Mouse (Mus musculus) myocyte (in vitro differentiated cells): Measurements from ENCODE around the gene Ssrp1. TPM values are rescaled to one million over a fixed set of nuclear protein-coding genes. Genes with fewer than 3 reads are reported as not detected.

Experiments used
- H3K27me3 ChIP-seq: one replicate; pipeline ENCODE4 v1.6.1; 2011; ENCODE audit not compliant: control insufficient read depth, insufficient read depth, insufficient read length
- H3K36me3 ChIP-seq: one replicate; pipeline ENCODE4 v1.6.1; 2011; ENCODE audit not compliant: control insufficient read depth, insufficient read depth
- H3K4me2 ChIP-seq: one replicate; pipeline ENCODE4 v1.6.1; 2011; ENCODE audit warnings: low read depth, control low read depth
- H3K4me3 ChIP-seq: one replicate; pipeline ENCODE4 v1.5.1; 2011; ENCODE audit warnings: mild to moderate bottlenecking, control low read depth, moderate library complexity
- H3K79me2 ChIP-seq: one replicate; pipeline ENCODE4 v1.6.1; 2011; ENCODE audit not compliant: control insufficient read depth, insufficient read depth
- H3ac ChIP-seq: one replicate; pipeline ENCODE4 v1.6.1; 2011; ENCODE audit not compliant: control insufficient read depth, insufficient read length
- MYOD1 ChIP-seq, 3 experiments: IDR thresholded peaks; one replicate each; pipeline ENCODE4 v1.6.1; 2011; ENCODE audit warnings: control low read depth in 2 of 3, low read depth in 2 of 3, mild to moderate bottlenecking in 2 of 3, moderate library complexity in 1 of 3; ENCODE audit not compliant: insufficient read length in 2 of 3, control insufficient read depth in 1 of 3
- POLR2A ChIP-seq: IDR thresholded peaks from one replicate; pipeline ENCODE4 v1.6.1; 2011; ENCODE audit warnings: low read depth, mild to moderate bottlenecking, control low read depth, moderate library complexity; ENCODE audit not compliant: insufficient read length
- SRF ChIP-seq: IDR thresholded peaks from one replicate; pipeline ENCODE4 v1.6.1; 2011; ENCODE audit warnings: low read depth; ENCODE audit not compliant: control insufficient read depth, insufficient read length
- polyA plus RNA-seq: library from polyadenylated mRNA; unstranded; fragments of >200 nt; fragmentation: generic; extraction: Trizol; gene quantifications from one replicate; pipeline ENCODE4 v1.2.1, GENCODE M21; 2012; ENCODE audit warnings: missing spikeins

The Ssrp1 gene
- polyA plus RNA-seq, 1 experiment: 123 TPM

- no peaks in the 10 kb centered on the region for H3K79me2 ChIP-seq
- no peak overlapping the region for H3K4me3 ChIP-seq
Measured at GRCm38 (mm10) chr2:85093376-85093775, 56.3 kb downstream of the Ssrp1 start.

GRCm38 (mm10) chr2:85095906-85096305 is 58.9 kb downstream of the Ssrp1 start:
- H3K4me3 ChIP-seq: no peak overlapping the region
- H3K27me3 ChIP-seq: no peaks in the 10 kb centered on the region
- no peaks in the 10 kb centered on the region for H3K36me3 ChIP-seq
- no peak for TF ChIP-seq MYOD1 (IDR thresholded peaks at IDR 0.05; ENCODE audit: control insufficient read depth in 1 of 3, insufficient read length in 2 of 3, low read depth in 2 of 3)
- no peak overlapping the region for H3K4me2 ChIP-seq
- no peak overlapping the region for H3ac ChIP-seq
- no peaks in the 10 kb centered on the region for H3K79me2 ChIP-seq

More at GRCm38 (mm10) chr2:85093376-85093775, 56.3 kb downstream of the Ssrp1 start:
- Histone ChIP-seq H3ac (no peak overlapping the region), H3K27me3 (no peaks in the 10 kb centered on the region), H3K36me3 (no peaks in the 10 kb centered on the region), H3K4me2 (no peak overlapping the region)
- TF ChIP-seq POLR2A (no peak), SRF (no peak)

Other genes starting within 250 kb of the Ssrp1 start
- 16.2 TPM for gene Ube2l6, start 238.4 kb upstream of the Ssrp1 start, polyA plus RNA-seq
- gene Smtnl1, start 214.6 kb upstream of the Ssrp1 start, polyA plus RNA-seq: 0.85 TPM
- 102 TPM for gene Timm10, start 210.2 kb upstream of the Ssrp1 start, polyA plus RNA-seq
- gene Slc43a1, start 198.4 kb upstream of the Ssrp1 start, polyA plus RNA-seq: 2.0 TPM
- gene Rtn4rl2, start 150.5 kb upstream of the Ssrp1 start, polyA plus RNA-seq: 0.13 TPM
- 4.5 TPM for gene Slc43a3, start 100.7 kb upstream of the Ssrp1 start, polyA plus RNA-seq
- not detected for gene Prg2, start 56.8 kb upstream of the Ssrp1 start, polyA plus RNA-seq
- not detected for gene Prg3, start 49.0 kb upstream of the Ssrp1 start, polyA plus RNA-seq
- 53.1 TPM for gene P2rx3, start 228 bp downstream of the Ssrp1 start, polyA plus RNA-seq
- 84.0 TPM for gene Tnks1bp1, start 10.8 kb downstream of the Ssrp1 start, polyA plus RNA-seq
- 0.06 TPM for gene Aplnr, start 99.0 kb downstream of the Ssrp1 start, polyA plus RNA-seq
- gene Lrrc55, start 160.0 kb downstream of the Ssrp1 start, polyA plus RNA-seq: 0.04 TPM